Mouse (Mus musculus): ENCODE results near the gene Kdm4a. TPM values are rescaled to one million over a fixed set of nuclear protein-coding genes. Genes with fewer than 3 reads are reported as not detected.

Kdm4a gene
- polyA plus RNA-seq, 1 experiment from 2014 or later: 30.8 TPM

- Histone ChIP-seq H3K27me3 (ENCODE audit: control insufficient read depth, insufficient read depth, low read length) (no peaks in the 10 kb centered on the region), H3K4me1 (ENCODE audit: control insufficient read depth, insufficient read depth, low read length) (no peaks in the 10 kb centered on the region), H3K4me3 (ENCODE audit: low read depth, low read length) (no peak overlapping the region), H3K27ac (ENCODE audit: low read depth, low read length) (no peak overlapping the region), H3K4me2 (no peak overlapping the region), H3K9me3 (replicated peaks; ENCODE audit: control insufficient read depth, low read length) (no peaks in the 10 kb centered on the region), H3K36me3 (ENCODE audit: control insufficient read depth, insufficient read depth, low read length) (peaks cover 37% of the 10 kb centered on the region), H3K9ac (ENCODE audit: low read depth, low read length) (no peak overlapping the region)
- ATAC-seq (replicated peaks; ENCODE audit: insufficient number of reproducible peaks, low FRiP score, low TSS enrichment): no peak
- 83% methylated on average over 5 of the region's 5 CpGs for WGBS (ENCODE audit: insufficient replicate concordance)
Observed at GRCm38 (mm10) chr4:118138891-118139290, 41.0 kb downstream of the Kdm4a start.

GRCm38 (mm10) chr4:118137857-118138256 is 42.0 kb downstream of the Kdm4a start:
- H3K9ac ChIP-seq (ENCODE audit: low read depth, low read length): no peak overlapping the region
- no peaks in the 10 kb centered on the region for H3K9me3 ChIP-seq (replicated peaks; ENCODE audit: control insufficient read depth, low read length)
- no peak overlapping the region for H3K27ac ChIP-seq (ENCODE audit: low read depth, low read length)
- WGBS (ENCODE audit: insufficient replicate concordance): 90% methylated on average over 16 of the region's 16 CpGs
- no peak for ATAC-seq (replicated peaks; ENCODE audit: insufficient number of reproducible peaks, low FRiP score, low TSS enrichment)
- no peak overlapping the region for H3K4me3 ChIP-seq (ENCODE audit: low read depth, low read length)
- H3K36me3 ChIP-seq (ENCODE audit: control insufficient read depth, insufficient read depth, low read length): peaks cover 29% of the 10 kb centered on the region
- H3K27me3 ChIP-seq (ENCODE audit: control insufficient read depth, insufficient read depth, low read length): no peaks in the 10 kb centered on the region
- no peaks in the 10 kb centered on the region for H3K4me1 ChIP-seq (ENCODE audit: control insufficient read depth, insufficient read depth, low read length)
- no peak overlapping the region for H3K4me2 ChIP-seq

- Histone ChIP-seq H3K27ac (ENCODE audit: low read depth, low read length) (no peak overlapping the region), H3K27me3 (ENCODE audit: control insufficient read depth, insufficient read depth, low read length) (no peaks in the 10 kb centered on the region), H3K9me3 (replicated peaks; ENCODE audit: control insufficient read depth, low read length) (no peaks in the 10 kb centered on the region), H3K4me2 (no peak overlapping the region), H3K36me3 (ENCODE audit: control insufficient read depth, insufficient read depth, low read length) (peaks cover 27% of the 10 kb centered on the region), H3K9ac (ENCODE audit: low read depth, low read length) (no peak overlapping the region), H3K4me1 (ENCODE audit: control insufficient read depth, insufficient read depth, low read length) (no peaks in the 10 kb centered on the region; the same call in 1 of the 2 replicates), H3K4me3 (ENCODE audit: low read depth, low read length) (no peak overlapping the region)
- no peak for ATAC-seq (replicated peaks; ENCODE audit: insufficient number of reproducible peaks, low FRiP score, low TSS enrichment)
- WGBS (ENCODE audit: insufficient replicate concordance): 95% methylated on average over 10 of the region's 10 CpGs
Observed at GRCm38 (mm10) chr4:118137311-118137710, 42.5 kb downstream of the Kdm4a start.

- Histone ChIP-seq H3K27ac (ENCODE audit: low read depth, low read length) (0 out of 2 replicates have a peak overlapping the region, but pooled peaks have one; percentile 2), H3K9ac (ENCODE audit: low read depth, low read length) (peak overlapping the region; percentile 53)
Observed at GRCm38 (mm10) chr4:118135414-118135813, 44.4 kb downstream of the Kdm4a start.

GRCm38 (mm10) chr4:118134485-118135365 is 45.1 kb downstream of the Kdm4a start, which contains the start of gene St3gal3:
Gene St3gal3, minus strand, starts transcription at chr4:118134914.
- peak within 1 kb of the TSS; percentile 79 for H3K4me3 ChIP-seq (ENCODE audit: low read depth, low read length)
- no peaks in the 10 kb centered on the region for H3K27me3 ChIP-seq (ENCODE audit: control insufficient read depth, insufficient read depth, low read length)
- H3K9ac ChIP-seq (ENCODE audit: low read depth, low read length): peak within 1 kb of the TSS; percentile 79
- H3K36me3 ChIP-seq (ENCODE audit: control insufficient read depth, insufficient read depth, low read length): peaks cover 19% of the 10 kb centered on the region
- H3K4me2 ChIP-seq: peak within 1 kb of the TSS; percentile 78
- no peaks in the 10 kb centered on the region; the same call in 1 of the 2 replicates for H3K4me1 ChIP-seq (ENCODE audit: control insufficient read depth, insufficient read depth, low read length)
- under 1% methylated on average over 83 of the region's 84 CpGs for WGBS (ENCODE audit: insufficient replicate concordance)
- no peaks in the 10 kb centered on the region for H3K9me3 ChIP-seq (replicated peaks; ENCODE audit: control insufficient read depth, low read length)
- H3K27ac ChIP-seq (ENCODE audit: low read depth, low read length): peak within 1 kb of the TSS; percentile 30
- peak; percentile 98 for ATAC-seq (replicated peaks; ENCODE audit: insufficient number of reproducible peaks, low FRiP score, low TSS enrichment)

More at GRCm38 (mm10) chr4:118135414-118135813, 44.4 kb downstream of the Kdm4a start:
- peaks cover 21% of the 10 kb centered on the region for H3K36me3 ChIP-seq (ENCODE audit: control insufficient read depth, insufficient read depth, low read length)
- H3K4me1 ChIP-seq (ENCODE audit: control insufficient read depth, insufficient read depth, low read length): no peaks in the 10 kb centered on the region; the same call in 1 of the 2 replicates
- H3K4me3 ChIP-seq (ENCODE audit: low read depth, low read length): peak overlapping the region; percentile 79
- peak overlapping the region; percentile 78 for H3K4me2 ChIP-seq
- no peaks in the 10 kb centered on the region for H3K27me3 ChIP-seq (ENCODE audit: control insufficient read depth, insufficient read depth, low read length)
- no peak; the same call in 1 of the 2 replicates for ATAC-seq (replicated peaks; ENCODE audit: insufficient number of reproducible peaks, low FRiP score, low TSS enrichment)
- WGBS (ENCODE audit: insufficient replicate concordance): 88% methylated on average over 1 of the region's 1 CpGs
- H3K9me3 ChIP-seq (replicated peaks; ENCODE audit: control insufficient read depth, low read length): no peaks in the 10 kb centered on the region

GRCm38 (mm10) chr4:118131329-118131728 is 48.5 kb downstream of the Kdm4a start:
- Histone ChIP-seq H3K9ac (ENCODE audit: low read depth, low read length) (no peak overlapping the region), H3K27ac (ENCODE audit: low read depth, low read length) (no peak overlapping the region), H3K27me3 (ENCODE audit: control insufficient read depth, insufficient read depth, low read length) (no peaks in the 10 kb centered on the region), H3K36me3 (ENCODE audit: control insufficient read depth, insufficient read depth, low read length) (no peaks in the 10 kb centered on the region), H3K4me3 (ENCODE audit: low read depth, low read length) (no peak overlapping the region), H3K4me2 (no peak overlapping the region), H3K9me3 (replicated peaks; ENCODE audit: control insufficient read depth, low read length) (no peaks in the 10 kb centered on the region), H3K4me1 (ENCODE audit: control insufficient read depth, insufficient read depth, low read length) (no peaks in the 10 kb centered on the region; the same call in 1 of the 2 replicates)
- ATAC-seq (replicated peaks; ENCODE audit: insufficient number of reproducible peaks, low FRiP score, low TSS enrichment): no peak
- WGBS (ENCODE audit: insufficient replicate concordance): 84% methylated on average over 5 of the region's 5 CpGs

- 77% methylated on average over 14 of the region's 14 CpGs for WGBS (ENCODE audit: insufficient replicate concordance)
Observed at GRCm38 (mm10) chr4:118123030-118123704, 56.7 kb downstream of the Kdm4a start.

GRCm38 (mm10) chr4:118122078-118122477 is 57.8 kb downstream of the Kdm4a start:
- Histone ChIP-seq H3K9ac (ENCODE audit: low read depth, low read length) (no peak overlapping the region), H3K9me3 (replicated peaks; ENCODE audit: control insufficient read depth, low read length) (no peaks in the 10 kb centered on the region), H3K4me1 (ENCODE audit: control insufficient read depth, insufficient read depth, low read length) (no peaks in the 10 kb centered on the region), H3K27me3 (ENCODE audit: control insufficient read depth, insufficient read depth, low read length) (no peaks in the 10 kb centered on the region), H3K27ac (ENCODE audit: low read depth, low read length) (no peak overlapping the region), H3K36me3 (ENCODE audit: control insufficient read depth, insufficient read depth, low read length) (no peaks in the 10 kb centered on the region), H3K4me3 (ENCODE audit: low read depth, low read length) (no peak overlapping the region), H3K4me2 (no peak overlapping the region)
- 81% methylated on average over 10 of the region's 10 CpGs for WGBS (ENCODE audit: insufficient replicate concordance)
- no peak for ATAC-seq (replicated peaks; ENCODE audit: insufficient number of reproducible peaks, low FRiP score, low TSS enrichment)

More at GRCm38 (mm10) chr4:118123030-118123704, 56.7 kb downstream of the Kdm4a start:
- ATAC-seq (replicated peaks; ENCODE audit: insufficient number of reproducible peaks, low FRiP score, low TSS enrichment): no peak
- Histone ChIP-seq H3K9me3 (replicated peaks; ENCODE audit: control insufficient read depth, low read length) (no peaks in the 10 kb centered on the region), H3K4me1 (ENCODE audit: control insufficient read depth, insufficient read depth, low read length) (no peaks in the 10 kb centered on the region), H3K27ac (ENCODE audit: low read depth, low read length) (no peak overlapping the region), H3K27me3 (ENCODE audit: control insufficient read depth, insufficient read depth, low read length) (no peaks in the 10 kb centered on the region), H3K4me3 (ENCODE audit: low read depth, low read length) (no peak overlapping the region), H3K9ac (ENCODE audit: low read depth, low read length) (no peak overlapping the region), H3K4me2 (no peak overlapping the region), H3K36me3 (ENCODE audit: control insufficient read depth, insufficient read depth, low read length) (no peaks in the 10 kb centered on the region)
